In the genomic region with DNA sequence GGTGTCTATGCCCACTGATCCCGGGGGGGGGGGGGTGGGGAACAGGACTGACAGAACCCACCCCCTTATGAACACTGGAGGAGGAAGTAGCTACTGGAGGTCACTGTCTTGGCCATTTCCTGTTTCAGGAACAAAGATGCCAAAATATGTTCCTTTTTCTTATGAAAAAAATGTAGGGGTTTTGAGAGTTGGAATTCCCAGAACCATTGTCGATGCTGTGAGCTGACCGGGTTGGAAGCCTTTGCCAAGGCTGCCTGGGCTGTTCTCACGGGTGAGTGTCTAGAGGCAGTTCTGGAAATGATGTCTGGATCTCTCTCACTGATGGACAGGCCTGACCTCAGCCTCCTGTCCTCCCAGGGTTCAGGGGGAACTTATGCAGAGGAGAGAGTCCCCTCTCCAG, we compare ENCODE assay signal across 12 mouse cellular contexts. TPM values are rescaled to one million over a fixed set of nuclear protein-coding genes. Genes with fewer than 3 reads are reported as not detected.
DNase-seq lines count a peak whose midpoint lies in the region; ATAC-seq and TF ChIP-seq lines count a peak whose summit lies in the region.
"Had no signal": no experiment of that assay in that cellular context is flagged by ENCODE, and none has a peak within 500 bp of the region (broad histone marks: within the 10 kb centered on the region; RNA-seq: fewer than 3 reads in every experiment).

No protein-coding gene starts in this region.

- H3K9me3 ChIP-seq in heart, embryonic 12.5 days (replicated peaks): no peaks in the 10 kb centered on the region
- H3K9me3 ChIP-seq in kidney, postnatal 0 days (replicated peaks; ENCODE audit: low read length): no peaks in the 10 kb centered on the region
- H3K9me3 ChIP-seq in stomach, postnatal 0 days (ENCODE audit: control insufficient read depth, low read length): no peaks in the 10 kb centered on the region
- no peaks in the 10 kb centered on the region for H3K9me3 ChIP-seq in midbrain, postnatal 0 days (ENCODE audit: low read length)
- H3K9me3 ChIP-seq: midbrain, embryonic 12.5 days; neural tube, embryonic 15.5 days had no signal

- H3K27ac ChIP-seq in heart, embryonic 12.5 days (ENCODE audit: poor library complexity, severe bottlenecking): no peak overlapping the region
- H3K27ac ChIP-seq in spleen, adult 2 months (ENCODE audit: insufficient read depth, low read length): peak overlapping the region; percentile 96
- H3K27ac ChIP-seq in kidney, postnatal 0 days: peak overlapping the region; percentile 71
- H3K27ac ChIP-seq in stomach, postnatal 0 days (replicated peaks): 0 out of 2 replicates have a peak overlapping the region, but pooled peaks have one; percentile 35
- no peak overlapping the region for H3K27ac ChIP-seq in midbrain, postnatal 0 days (ENCODE audit: low read depth, low read length)
- H3K27ac ChIP-seq: midbrain, embryonic 12.5 days; neural tube, embryonic 15.5 days had no signal

- no peak for TF ChIP-seq CTCF in spleen, adult 2 months (IDR thresholded peaks at IDR 0.05; ENCODE audit: extremely low read depth, insufficient read depth, insufficient read length, insufficient replicate concordance)
- TF ChIP-seq CTCF in kidney, postnatal 0 days (IDR thresholded peaks at IDR 0.05; ENCODE audit: low read depth): no peak
- TF ChIP-seq CTCF in stomach, postnatal 0 days (IDR thresholded peaks at IDR 0.05; ENCODE audit: low read depth): no peak
- TF ChIP-seq CTCF in midbrain, postnatal 0 days (IDR thresholded peaks at IDR 0.05): no peak

- no peak overlapping the region for H3K9ac ChIP-seq in heart, embryonic 12.5 days
- no peak overlapping the region for H3K9ac ChIP-seq in kidney, postnatal 0 days (ENCODE audit: low read depth, low read length)
- H3K9ac ChIP-seq in stomach, postnatal 0 days (ENCODE audit: low read length): no peak overlapping the region
- no peak overlapping the region for H3K9ac ChIP-seq in midbrain, postnatal 0 days (replicated peaks; ENCODE audit: low read length, poor library complexity, severe bottlenecking)
- H3K9ac ChIP-seq: midbrain, embryonic 12.5 days; neural tube, embryonic 15.5 days had no signal

- no peak overlapping the region for H3K4me3 ChIP-seq in heart, embryonic 12.5 days
- no peak overlapping the region for H3K4me3 ChIP-seq in spleen, adult 2 months (ENCODE audit: extremely low read depth, insufficient read depth, insufficient read length)
- no peak overlapping the region for H3K4me3 ChIP-seq in kidney, postnatal 0 days (replicated peaks; ENCODE audit: low read depth, low read length)
- no peak overlapping the region for H3K4me3 ChIP-seq in stomach, postnatal 0 days (ENCODE audit: low read depth, low read length)
- H3K4me3 ChIP-seq in midbrain, postnatal 0 days (ENCODE audit: low read depth, low read length): no peak overlapping the region
- H3K4me3 ChIP-seq: midbrain, embryonic 12.5 days; neural tube, embryonic 15.5 days had no signal

- WGBS in heart, embryonic 12.5 days: 40% methylated on average over 4 of the region's 4 CpGs
- WGBS in spleen, adult 2 months: 35% methylated on average over 4 of the region's 4 CpGs
- WGBS in kidney, postnatal 0 days: 37% methylated on average over 4 of the region's 4 CpGs
- WGBS in stomach, postnatal 0 days: 34% methylated on average over 4 of the region's 4 CpGs
- 52% methylated on average over 4 of the region's 4 CpGs for WGBS in midbrain, postnatal 0 days

- H3K4me1 ChIP-seq in heart, embryonic 12.5 days (replicated peaks): peaks cover 40% of the 10 kb centered on the region
- H3K4me1 ChIP-seq in spleen, adult 2 months (ENCODE audit: control insufficient read depth, insufficient read depth, insufficient read length): peaks cover 35% of the 10 kb centered on the region
- H3K4me1 ChIP-seq in kidney, postnatal 0 days (replicated peaks; ENCODE audit: insufficient read depth, low read length): peaks cover 21% of the 10 kb centered on the region
- H3K4me1 ChIP-seq in stomach, postnatal 0 days (replicated peaks; ENCODE audit: control insufficient read depth, insufficient read depth): 0 out of 2 replicates have a peak, but pooled peaks cover 3% of the 10 kb centered on the region
- H3K4me1 ChIP-seq in midbrain, postnatal 0 days (ENCODE audit: insufficient read depth, low read length): peaks cover 7% of the 10 kb centered on the region; the same call in 1 of the 2 replicates

- ATAC-seq in heart, embryonic 12.5 days (ENCODE audit: insufficient number of reproducible peaks, low FRiP score): no peak
- no peak for ATAC-seq in kidney, postnatal 0 days (replicated peaks; ENCODE audit: low FRiP score, low read depth)
- ATAC-seq in stomach, postnatal 0 days (ENCODE audit: low FRiP score, low TSS enrichment): no peak
- ATAC-seq in midbrain, postnatal 0 days (ENCODE audit: low FRiP score): no peak
- ATAC-seq in CD4-positive, CD25-positive, alpha-beta regulatory T cell, adult 4 months: no peak

- no peak for TF ChIP-seq EP300 in stomach, postnatal 0 days (optimal IDR thresholded peaks at IDR 0.05)

- intact Hi-C loops in heart, postnatal 25 days (cut with DNase I): loop anchor here (5.0 kb wide), 4 partner anchors 178 to 458 kb away; a partner anchor contains a TSS

- H3K36me3 ChIP-seq in heart, embryonic 12.5 days: no peaks in the 10 kb centered on the region
- no peaks in the 10 kb centered on the region for H3K36me3 ChIP-seq in spleen, adult 2 months (ENCODE audit: control insufficient read depth, insufficient read depth, low read length)
- H3K36me3 ChIP-seq in kidney, postnatal 0 days (ENCODE audit: insufficient read depth, low read length): no peaks in the 10 kb centered on the region
- H3K36me3 ChIP-seq in stomach, postnatal 0 days (ENCODE audit: control insufficient read depth, insufficient read depth, low read length): no peaks in the 10 kb centered on the region
- H3K36me3 ChIP-seq in midbrain, postnatal 0 days (ENCODE audit: insufficient read depth, low read length): no peaks in the 10 kb centered on the region
- H3K36me3 ChIP-seq: midbrain, embryonic 12.5 days; neural tube, embryonic 15.5 days had no signal

- H3K27me3 ChIP-seq in heart, embryonic 12.5 days (replicated peaks): no peaks in the 10 kb centered on the region
- no peaks in the 10 kb centered on the region for H3K27me3 ChIP-seq in spleen, adult 2 months (ENCODE audit: control insufficient read depth, insufficient read depth, low read length)
- H3K27me3 ChIP-seq in kidney, postnatal 0 days (ENCODE audit: insufficient read depth, low read length): 0 out of 2 replicates have a peak, but pooled peaks cover 6% of the 10 kb centered on the region
- H3K27me3 ChIP-seq in stomach, postnatal 0 days (ENCODE audit: control insufficient read depth, insufficient read depth, low read length): no peaks in the 10 kb centered on the region
- no peaks in the 10 kb centered on the region; the same call in 1 of the 2 replicates for H3K27me3 ChIP-seq in midbrain, postnatal 0 days (ENCODE audit: insufficient read depth, low read length)

- no peak for TF ChIP-seq POLR2A in spleen, adult 2 months (IDR thresholded peaks at IDR 0.05; ENCODE audit: low read depth, low read length)

- DNase-seq in heart, postnatal 25 days (ENCODE audit: low spot score): no peak
- DNase-seq in spleen, adult 2 months (ENCODE audit: low read depth in 1 of 2, low spot score in 2 of 2): no peak
- DNase-seq in spleen, postnatal 4 days (ENCODE audit: low spot score in 2 of 2): no peak
- DNase-seq in kidney, postnatal 0 days (ENCODE audit: low spot score): peak; percentile 57
- no peak for DNase-seq in stomach, postnatal 0 days (ENCODE audit: low spot score)
- no peak for DNase-seq in midbrain, postnatal 0 days (ENCODE audit: low spot score)
- DNase-seq: right cerebral cortex, postnatal 25 days had no signal

- peak overlapping the region; percentile 53 for H3K4me2 ChIP-seq in heart, embryonic 12.5 days
- H3K4me2 ChIP-seq in kidney, postnatal 0 days (ENCODE audit: low read length): peak overlapping the region; percentile 40; the same call in 1 of the 2 replicates
- no peak overlapping the region for H3K4me2 ChIP-seq in stomach, postnatal 0 days (replicated peaks; ENCODE audit: low read depth)
- no peak overlapping the region for H3K4me2 ChIP-seq in midbrain, postnatal 0 days (ENCODE audit: low read depth, low read length, poor library complexity, severe bottlenecking)
- H3K4me2 ChIP-seq: midbrain, embryonic 12.5 days had no signal

RNA-seq across cellular contexts. Expression of a gene that starts 59.0 kb away (rescaled TPM):
- polyA plus RNA-seq in heart, embryonic 12.5 days (2016; fragmentation: Nextera tagmentation; extraction: Ambion mirVana): 13.5 and 13.9 TPM in 2 replicates
- 10 to 100 TPM; 48.6 to 48.7 TPM for total RNA-seq in heart, postnatal 25 days (2021)
- 41.0 and 46.9 TPM in 2 replicates for polyA plus RNA-seq in spleen, adult 2 months (2012; rRNA removed)
- 28.5 and 29.1 TPM in 2 replicates for polyA plus RNA-seq in kidney, postnatal 0 days (2015; fragmentation: Nextera tagmentation; extraction: Ambion mirVana)
- polyA plus RNA-seq in stomach, postnatal 0 days (2015; fragmentation: Nextera tagmentation; extraction: Ambion mirVana): 10.3 and 14.1 TPM in 2 replicates
- 27.8 and 33.7 TPM in 2 replicates for total RNA-seq in midbrain, postnatal 0 days (2014; rRNA removed)
- polyA plus RNA-seq in midbrain, postnatal 0 days (2015; fragmentation: Nextera tagmentation; extraction: Ambion mirVana): 2.1 and 2.2 TPM in 2 replicates
- polyA plus RNA-seq in CD4-positive, CD25-positive, alpha-beta regulatory T cell, adult 4 months (2017; shearing (Covaris generic)): not detected
- total RNA-seq: common myeloid progenitor, adult 5-6 weeks had no signal

Comparison
In these comparisons a context has a peak if more than half of its experiments do, and no peak if none do; other contexts are left out.
1. H3K27ac ChIP-seq: peak in spleen, adult 2 months (single experiment), kidney, postnatal 0 days (single experiment) and stomach, postnatal 0 days (single experiment); none in heart, embryonic 12.5 days (single experiment) and midbrain, postnatal 0 days (single experiment).
2. H3K4me2 ChIP-seq: peak in heart, embryonic 12.5 days (single experiment) and kidney, postnatal 0 days (single experiment); none in stomach, postnatal 0 days (single experiment) and midbrain, postnatal 0 days (single experiment).